Mouse (Mus musculus): ENCODE data around the gene F2rl3. TPM values are rescaled to one million over a fixed set of nuclear protein-coding genes. Genes with fewer than 3 reads are reported as not detected.

The F2rl3 gene
- polyA plus RNA-seq, 1 experiment from 2014 or later, result 0.42 TPM

DNA sequence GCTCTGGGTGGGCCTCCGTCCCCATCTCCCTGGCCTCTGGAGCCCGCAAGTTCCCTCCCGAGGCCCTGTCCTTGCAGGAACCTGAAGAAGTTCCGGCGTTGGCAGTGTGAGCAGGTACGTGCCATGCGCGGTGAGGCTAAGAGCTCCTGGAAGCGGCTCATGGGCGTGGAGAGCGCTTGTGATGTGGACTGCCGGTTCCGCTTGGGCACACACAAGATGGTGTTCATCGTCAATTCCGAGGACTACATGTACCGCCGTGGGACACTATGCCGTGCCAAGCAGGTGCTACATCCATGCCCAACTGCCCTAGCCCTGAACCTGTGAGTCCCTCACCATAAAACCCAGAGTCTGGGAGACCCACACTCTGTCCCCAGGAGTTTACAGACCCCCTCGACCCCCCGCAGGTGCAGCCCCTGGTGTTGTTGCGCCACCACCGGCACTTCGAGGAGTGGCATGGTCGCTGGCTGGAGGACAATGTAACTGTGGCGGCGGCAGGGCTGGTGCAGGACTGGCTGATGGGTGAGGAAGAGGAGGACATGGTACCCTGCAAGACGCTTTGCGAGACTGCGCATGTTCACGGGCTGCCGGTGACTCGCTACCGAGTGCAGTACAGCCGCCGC is 4.8 kb upstream of the F2rl3 start:
- no peak overlapping the region for H3K27ac ChIP-seq (ENCODE audit: low read depth, low read length)
- no peaks in the 10 kb centered on the region for H3K27me3 ChIP-seq (replicated peaks; ENCODE audit: control insufficient read depth, insufficient read depth, low read length)
- no peak overlapping the region for H3K4me3 ChIP-seq (ENCODE audit: low read depth, low read length)
- H3K4me2 ChIP-seq (ENCODE audit: low read length), result no peak overlapping the region
- peaks cover 66% of the 10 kb centered on the region for H3K36me3 ChIP-seq (ENCODE audit: control insufficient read depth, insufficient read depth, low read length)
- ATAC-seq (no peak), DNase-seq (ENCODE audit: low spot score) (no peak)
- WGBS, result 97% methylated on average over 34 of the region's 35 CpGs
- H3K9ac ChIP-seq (ENCODE audit: low read length), result no peak overlapping the region
- no peaks in the 10 kb centered on the region for H3K4me1 ChIP-seq (ENCODE audit: control insufficient read depth, insufficient read depth, low read length)
- no peaks in the 10 kb centered on the region for H3K9me3 ChIP-seq (replicated peaks; ENCODE audit: control insufficient read depth, low read length)

DNA sequence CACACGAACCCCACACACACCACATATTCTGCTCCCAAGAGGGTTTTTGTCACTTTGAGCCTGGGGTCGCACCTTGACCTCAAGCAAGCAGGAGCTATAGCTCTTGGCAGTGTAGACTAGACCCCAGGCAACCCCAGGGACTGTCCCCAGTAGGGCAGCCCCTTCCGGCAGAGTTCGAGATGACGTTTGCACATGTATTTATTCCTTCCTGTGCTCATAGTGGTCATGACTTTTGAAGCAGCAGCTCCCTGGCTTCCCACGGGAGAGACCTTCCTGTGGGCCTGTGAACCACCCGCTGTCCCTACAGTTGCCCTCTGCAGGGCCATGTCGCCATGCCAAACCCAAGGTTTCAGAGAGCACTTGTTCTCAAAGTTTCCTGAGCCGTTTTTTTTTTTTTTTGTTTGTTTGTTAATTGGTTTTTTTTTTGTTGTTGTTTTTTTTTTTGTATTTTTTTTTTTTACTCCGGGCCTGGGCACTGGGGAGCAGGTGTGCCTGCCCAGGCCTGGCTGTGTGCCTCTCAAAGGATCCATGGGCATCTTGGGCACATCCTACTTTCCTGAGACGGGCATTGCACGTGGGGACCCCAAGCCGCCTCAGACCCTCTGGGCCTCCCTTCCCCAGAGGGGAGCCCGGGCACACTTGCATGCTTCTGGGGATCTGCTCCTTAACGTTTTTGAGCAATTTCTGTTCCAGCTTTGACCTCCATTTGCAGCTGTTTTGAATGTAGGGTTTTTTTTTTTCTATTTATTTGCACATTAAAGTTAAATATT is 4.1 kb upstream of the F2rl3 start:
- Histone ChIP-seq H3K9me3 (replicated peaks; ENCODE audit: control insufficient read depth, low read length) (no peaks in the 10 kb centered on the region), H3K4me3 (ENCODE audit: low read depth, low read length) (no peak overlapping the region), H3K4me1 (ENCODE audit: control insufficient read depth, insufficient read depth, low read length) (no peaks in the 10 kb centered on the region), H3K4me2 (ENCODE audit: low read length) (no peak overlapping the region), H3K9ac (ENCODE audit: low read length) (no peak overlapping the region), H3K27me3 (replicated peaks; ENCODE audit: control insufficient read depth, insufficient read depth, low read length) (no peaks in the 10 kb centered on the region), H3K27ac (ENCODE audit: low read depth, low read length) (no peak overlapping the region), H3K36me3 (ENCODE audit: control insufficient read depth, insufficient read depth, low read length) (peaks cover 59% of the 10 kb centered on the region)
- WGBS, result 93% methylated on average over 15 of the region's 15 CpGs
- no peak for DNase-seq (ENCODE audit: low spot score)
- ATAC-seq, result no peak

GRCm38 (mm10) chr8:72758310-72758709 is 3.4 kb upstream of the F2rl3 start:
- Histone ChIP-seq H3K27ac (ENCODE audit: low read depth, low read length) (no peak overlapping the region), H3K9me3 (replicated peaks; ENCODE audit: control insufficient read depth, low read length) (no peaks in the 10 kb centered on the region), H3K4me3 (ENCODE audit: low read depth, low read length) (no peak overlapping the region), H3K36me3 (ENCODE audit: control insufficient read depth, insufficient read depth, low read length) (peaks cover 52% of the 10 kb centered on the region), H3K4me1 (ENCODE audit: control insufficient read depth, insufficient read depth, low read length) (no peaks in the 10 kb centered on the region), H3K9ac (ENCODE audit: low read length) (no peak overlapping the region), H3K27me3 (replicated peaks; ENCODE audit: control insufficient read depth, insufficient read depth, low read length) (no peaks in the 10 kb centered on the region), H3K4me2 (ENCODE audit: low read length) (no peak overlapping the region)
- ATAC-seq, result no peak
- no peak for DNase-seq (ENCODE audit: low spot score)

DNA sequence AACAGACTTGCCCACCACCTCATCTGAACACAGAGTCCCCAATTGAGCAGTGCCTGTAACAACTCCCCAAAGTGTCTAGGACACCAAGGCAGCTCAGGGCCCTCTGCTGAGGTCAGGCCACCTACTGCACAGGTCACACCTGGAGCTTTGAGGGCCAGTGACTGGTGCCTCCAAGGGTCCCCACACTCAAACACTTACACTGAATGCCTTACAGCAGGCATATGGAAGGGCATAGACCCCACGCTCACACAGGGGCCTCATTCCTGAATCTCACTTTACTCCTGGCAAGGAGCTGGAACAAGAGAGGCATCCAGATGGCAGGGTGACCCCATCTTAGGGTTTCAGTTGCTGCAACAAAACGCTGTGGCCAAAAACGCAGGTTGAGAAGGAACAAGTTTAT is 1.5 kb upstream of the F2rl3 start:
- ATAC-seq (no peak), DNase-seq (ENCODE audit: low spot score) (no peak)
- H3K4me1 ChIP-seq (ENCODE audit: control insufficient read depth, insufficient read depth, low read length), result no peaks in the 10 kb centered on the region
- H3K4me2 ChIP-seq (ENCODE audit: low read length), result no peak overlapping the region
- H3K27me3 ChIP-seq (replicated peaks; ENCODE audit: control insufficient read depth, insufficient read depth, low read length), result no peaks in the 10 kb centered on the region
- H3K9ac ChIP-seq (ENCODE audit: low read length), result no peak overlapping the region
- H3K36me3 ChIP-seq (ENCODE audit: control insufficient read depth, insufficient read depth, low read length), result peaks cover 40% of the 10 kb centered on the region
- no peaks in the 10 kb centered on the region for H3K9me3 ChIP-seq (replicated peaks; ENCODE audit: control insufficient read depth, low read length)
- 83% methylated on average over 3 of the region's 3 CpGs for WGBS
- H3K27ac ChIP-seq (ENCODE audit: low read depth, low read length), result no peak overlapping the region
- no peak overlapping the region for H3K4me3 ChIP-seq (ENCODE audit: low read depth, low read length)

DNA sequence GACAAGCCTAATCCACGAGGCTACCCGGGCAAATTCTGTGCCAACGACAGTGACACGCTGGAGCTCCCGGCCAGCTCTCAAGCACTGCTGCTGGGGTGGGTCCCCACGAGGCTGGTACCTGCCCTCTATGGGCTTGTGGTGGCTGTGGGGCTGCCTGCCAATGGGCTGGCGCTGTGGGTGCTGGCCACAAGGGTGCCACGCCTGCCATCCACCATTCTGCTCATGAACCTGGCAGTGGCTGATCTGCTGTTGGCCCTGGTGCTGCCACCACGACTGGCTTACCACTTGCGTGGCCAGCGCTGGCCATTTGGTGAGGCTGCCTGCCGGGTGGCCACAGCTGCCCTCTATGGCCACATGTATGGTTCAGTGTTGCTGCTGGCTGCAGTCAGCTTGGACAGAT is 626 bp downstream of the F2rl3 start:
- Histone ChIP-seq H3K4me3 (ENCODE audit: low read depth, low read length) (no peak overlapping the region), H3K27me3 (replicated peaks; ENCODE audit: control insufficient read depth, insufficient read depth, low read length) (no peaks in the 10 kb centered on the region), H3K36me3 (ENCODE audit: control insufficient read depth, insufficient read depth, low read length) (peaks cover 19% of the 10 kb centered on the region), H3K4me2 (ENCODE audit: low read length) (no peak overlapping the region), H3K9ac (ENCODE audit: low read length) (no peak overlapping the region), H3K27ac (ENCODE audit: low read depth, low read length) (no peak overlapping the region), H3K9me3 (replicated peaks; ENCODE audit: control insufficient read depth, low read length) (no peaks in the 10 kb centered on the region), H3K4me1 (ENCODE audit: control insufficient read depth, insufficient read depth, low read length) (peaks cover 4% of the 10 kb centered on the region; the same call in 1 of the 2 replicates)
- 90% methylated on average over 12 of the region's 12 CpGs for WGBS
- ATAC-seq (no peak), DNase-seq (ENCODE audit: low spot score) (no peak)

GRCm38 (mm10) chr8:72765696-72766095 is 4.0 kb downstream of the F2rl3 start:
- no peaks in the 10 kb centered on the region for H3K9me3 ChIP-seq (replicated peaks; ENCODE audit: control insufficient read depth, low read length)
- ATAC-seq (no peak), DNase-seq (ENCODE audit: low spot score) (no peak)
- no peaks in the 10 kb centered on the region for H3K36me3 ChIP-seq (ENCODE audit: control insufficient read depth, insufficient read depth, low read length)
- H3K27ac ChIP-seq (ENCODE audit: low read depth, low read length), result no peak overlapping the region
- H3K4me3 ChIP-seq (ENCODE audit: low read depth, low read length), result no peak overlapping the region
- H3K4me2 ChIP-seq (ENCODE audit: low read length), result no peak overlapping the region
- peaks cover 4% of the 10 kb centered on the region; the same call in 1 of the 2 replicates for H3K4me1 ChIP-seq (ENCODE audit: control insufficient read depth, insufficient read depth, low read length)
- WGBS, result 69% methylated on average over 4 of the region's 4 CpGs
- no peak overlapping the region for H3K9ac ChIP-seq (ENCODE audit: low read length)
- no peaks in the 10 kb centered on the region for H3K27me3 ChIP-seq (replicated peaks; ENCODE audit: control insufficient read depth, insufficient read depth, low read length)

GRCm38 (mm10) chr8:72766777-72767176 is 5.1 kb downstream of the F2rl3 start:
- no peak overlapping the region for H3K27ac ChIP-seq (ENCODE audit: low read depth, low read length)
- H3K9ac ChIP-seq (ENCODE audit: low read length), result no peak overlapping the region
- H3K4me2 ChIP-seq (ENCODE audit: low read length), result no peak overlapping the region
- H3K4me3 ChIP-seq (ENCODE audit: low read depth, low read length), result no peak overlapping the region
- ATAC-seq (no peak), DNase-seq (ENCODE audit: low spot score) (no peak)
- no peaks in the 10 kb centered on the region for H3K9me3 ChIP-seq (replicated peaks; ENCODE audit: control insufficient read depth, low read length)
- 34% methylated on average over 7 of the region's 7 CpGs for WGBS
- H3K36me3 ChIP-seq (ENCODE audit: control insufficient read depth, insufficient read depth, low read length), result no peaks in the 10 kb centered on the region
- no peaks in the 10 kb centered on the region for H3K27me3 ChIP-seq (replicated peaks; ENCODE audit: control insufficient read depth, insufficient read depth, low read length)
- H3K4me1 ChIP-seq (ENCODE audit: control insufficient read depth, insufficient read depth, low read length), result peaks cover 4% of the 10 kb centered on the region; the same call in 1 of the 2 replicates

DNA sequence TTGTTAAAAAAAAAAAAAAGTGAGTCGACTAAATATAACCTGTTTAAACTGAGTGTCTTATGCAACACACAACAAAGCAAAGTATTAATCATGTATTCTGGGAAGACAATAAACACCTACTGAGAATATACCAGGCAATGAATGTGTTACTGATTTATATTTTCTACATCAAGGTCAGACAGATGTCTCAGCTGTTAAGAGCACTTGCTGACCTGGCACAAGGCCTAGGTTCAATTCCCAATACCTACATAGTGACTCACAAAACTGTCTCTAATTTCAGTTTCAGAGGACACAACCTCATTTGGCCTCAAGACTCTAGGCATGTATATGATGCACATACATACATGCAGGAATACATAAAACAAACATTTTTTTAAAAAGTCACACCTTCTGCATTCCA is 16.1 kb downstream of the F2rl3 start:
- DNase-seq (ENCODE audit: low spot score), result no peak
- WGBS, result 79% methylated on average over 1 of the region's 1 CpGs
- Histone ChIP-seq H3K27me3 (replicated peaks; ENCODE audit: control insufficient read depth, insufficient read depth, low read length) (no peaks in the 10 kb centered on the region), H3K27ac (ENCODE audit: low read depth, low read length) (no peak overlapping the region), H3K4me2 (ENCODE audit: low read length) (no peak overlapping the region), H3K4me3 (ENCODE audit: low read depth, low read length) (no peak overlapping the region), H3K9ac (ENCODE audit: low read length) (no peak overlapping the region), H3K36me3 (ENCODE audit: control insufficient read depth, insufficient read depth, low read length) (no peaks in the 10 kb centered on the region), H3K4me1 (ENCODE audit: control insufficient read depth, insufficient read depth, low read length) (no peaks in the 10 kb centered on the region), H3K9me3 (replicated peaks; ENCODE audit: control insufficient read depth, low read length) (no peaks in the 10 kb centered on the region)
- no peak for ATAC-seq

- DNase-seq (ENCODE audit: low spot score) (no peak), ATAC-seq (no peak)
- Histone ChIP-seq H3K4me3 (ENCODE audit: low read depth, low read length) (no peak overlapping the region), H3K9me3 (replicated peaks; ENCODE audit: control insufficient read depth, low read length) (no peaks in the 10 kb centered on the region), H3K27me3 (replicated peaks; ENCODE audit: control insufficient read depth, insufficient read depth, low read length) (no peaks in the 10 kb centered on the region), H3K27ac (ENCODE audit: low read depth, low read length) (no peak overlapping the region), H3K4me2 (ENCODE audit: low read length) (no peak overlapping the region), H3K9ac (ENCODE audit: low read length) (no peak overlapping the region), H3K4me1 (ENCODE audit: control insufficient read depth, insufficient read depth, low read length) (no peaks in the 10 kb centered on the region), H3K36me3 (ENCODE audit: control insufficient read depth, insufficient read depth, low read length) (no peaks in the 10 kb centered on the region)
- 87% methylated on average over 4 of the region's 4 CpGs for WGBS
Observed at GRCm38 (mm10) chr8:72780644-72781043, 19.0 kb downstream of the F2rl3 start.
